Mouse (Mus musculus): Measurements from ENCODE around the gene Gm44511. TPM values are rescaled to one million over a fixed set of nuclear protein-coding genes. Genes with fewer than 3 reads are reported as not detected.
"Not testable (repeated sequence)": the region's sequence is repeated elsewhere in the genome, so short reads cannot be mapped to it uniquely, and the experiment has no call there.

Gene Gm44511
- polyA plus RNA-seq, 1 experiment = 0.23 TPM

DNA sequence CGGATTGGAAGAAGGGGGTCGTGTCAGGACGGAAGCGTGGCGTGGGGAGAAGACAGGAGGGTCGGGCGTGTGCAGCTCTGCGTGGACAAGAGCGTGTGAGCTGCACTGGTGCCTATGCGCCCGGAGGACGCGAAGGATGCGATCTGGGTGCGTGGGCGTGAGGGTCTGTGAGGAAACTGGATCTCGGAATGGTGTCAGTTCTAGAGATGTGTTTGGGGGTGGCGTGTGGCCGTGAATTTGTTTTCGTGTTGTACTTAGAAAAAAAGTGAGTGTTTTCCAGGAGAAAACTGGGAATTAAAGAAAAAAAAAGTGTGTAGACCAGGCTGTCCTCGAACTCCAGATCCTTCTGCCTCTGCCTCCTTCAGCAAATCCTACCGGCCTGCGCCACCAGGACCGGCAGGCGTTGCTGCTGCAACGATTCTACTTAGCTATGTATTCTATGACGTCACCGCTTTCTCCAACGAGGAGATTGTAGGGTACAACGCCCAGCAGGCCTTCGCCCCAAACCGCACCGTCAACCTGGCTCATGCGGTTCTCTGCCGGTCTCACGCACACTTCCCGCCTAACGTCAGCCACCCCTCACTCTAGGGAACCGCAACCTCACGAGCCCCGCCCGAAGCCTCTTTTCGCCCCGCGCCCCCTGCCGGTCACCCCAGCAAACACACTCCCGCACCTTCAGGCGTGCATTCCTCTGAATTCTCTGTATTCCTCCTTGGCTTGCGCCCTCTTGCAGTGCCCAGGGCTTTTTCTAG lies 26.8 kb downstream of the Gm44511 start:
- H3K36me3 ChIP-seq (ENCODE audit: control insufficient read depth, insufficient read depth, low read length); H3K4me1 ChIP-seq (ENCODE audit: control insufficient read depth, insufficient read depth, low read length); H3K27me3 ChIP-seq (replicated peaks; ENCODE audit: control insufficient read depth, insufficient read depth, low read length): not testable (repeated sequence)
- under 1% methylated on average over 49 of the region's 49 CpGs for WGBS
- peak overlapping the region; percentile 93 for H3K27ac ChIP-seq (ENCODE audit: insufficient read depth, low read depth, low read length)
- peak; percentile 91 for DNase-seq
- TF ChIP-seq CTCF (conservative IDR thresholded peaks at IDR 0.05; ENCODE audit: insufficient read depth, insufficient read length, low read depth, low read length) = peak; percentile 56
- peak overlapping the region; percentile 99 for H3K4me3 ChIP-seq (ENCODE audit: insufficient read depth, low read depth, low read length)

DNA sequence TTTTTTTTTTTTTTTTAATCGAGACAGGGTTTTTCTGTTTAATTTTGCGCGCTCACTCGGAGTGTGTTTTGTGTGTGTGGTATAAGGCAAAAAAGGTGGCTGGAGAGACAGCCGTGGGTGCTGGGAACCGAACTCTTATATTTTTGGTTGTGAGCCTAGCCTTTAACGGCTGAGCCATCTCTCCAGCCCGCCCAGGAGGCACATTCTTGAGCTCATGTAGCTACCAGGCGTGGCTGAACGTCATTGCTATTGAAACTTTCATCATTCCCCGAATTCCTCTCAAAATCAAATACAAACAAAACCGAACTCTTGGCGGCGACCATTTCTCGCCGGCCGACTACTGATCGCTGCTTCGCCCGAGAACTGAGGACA lies 27.4 kb downstream of the Gm44511 start:
- H3K4me3 ChIP-seq (ENCODE audit: insufficient read depth, low read depth, low read length) = peak overlapping the region; percentile 99
- WGBS = under 1% methylated on average over 20 of the region's 20 CpGs
- not testable (repeated sequence) for H3K36me3 ChIP-seq (ENCODE audit: control insufficient read depth, insufficient read depth, low read length); H3K27me3 ChIP-seq (replicated peaks; ENCODE audit: control insufficient read depth, insufficient read depth, low read length); H3K4me1 ChIP-seq (ENCODE audit: control insufficient read depth, insufficient read depth, low read length)
- peak; percentile 85 for DNase-seq
- H3K27ac ChIP-seq (ENCODE audit: insufficient read depth, low read depth, low read length) = peak overlapping the region; percentile 62

DNA sequence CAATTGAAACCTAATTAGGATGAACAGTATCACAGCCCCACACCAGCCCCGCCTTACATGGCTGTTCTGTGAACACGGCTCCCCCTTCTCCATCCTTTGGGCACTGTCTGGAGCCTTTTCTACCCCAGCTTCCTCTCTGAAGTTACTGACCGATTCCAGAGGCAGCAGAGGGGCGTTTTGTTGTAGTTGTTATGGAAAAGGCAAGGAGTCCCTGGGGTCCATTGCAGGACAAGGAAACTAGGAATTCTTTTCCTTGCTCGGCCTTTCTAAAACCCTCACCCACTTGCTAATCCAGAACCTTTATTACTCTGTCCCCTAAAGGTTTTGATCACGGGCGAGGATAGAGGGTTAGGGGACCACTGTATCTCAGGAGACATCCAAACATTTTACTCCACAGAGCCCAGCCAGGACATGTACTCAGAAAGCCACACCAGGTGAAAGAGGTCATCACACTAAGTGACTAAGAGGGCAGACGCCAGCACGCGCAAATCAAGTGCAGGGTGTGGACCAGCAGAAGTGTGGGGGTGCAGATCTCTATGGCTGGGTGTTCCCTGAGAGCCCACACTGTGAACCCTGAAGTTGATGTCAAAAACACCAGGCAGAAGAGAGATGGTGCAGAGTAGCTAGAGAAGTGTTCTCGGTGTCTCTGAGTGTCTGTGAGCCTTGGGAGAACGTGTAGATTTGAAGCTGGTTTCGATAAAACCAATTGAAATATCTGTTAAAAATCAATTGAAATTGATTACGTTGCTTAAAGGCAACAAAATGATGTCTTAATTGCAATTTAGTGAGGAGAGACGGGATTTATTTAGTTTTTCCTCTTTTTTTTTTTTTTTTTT lies 28.0 kb downstream of the Gm44511 start:
- H3K4me1 ChIP-seq (ENCODE audit: control insufficient read depth, insufficient read depth, low read length) = no peaks in the 10 kb centered on the region; the same call in 1 of the 2 replicates
- H3K27ac ChIP-seq (ENCODE audit: insufficient read depth, low read depth, low read length) = no peak overlapping the region
- WGBS = 35% methylated on average over 15 of the region's 15 CpGs
- H3K27me3 ChIP-seq (replicated peaks; ENCODE audit: control insufficient read depth, insufficient read depth, low read length) = no peaks in the 10 kb centered on the region
- H3K36me3 ChIP-seq (ENCODE audit: control insufficient read depth, insufficient read depth, low read length) = no peaks in the 10 kb centered on the region
- TF ChIP-seq POLR2A (IDR thresholded peaks at IDR 0.05; ENCODE audit: low read depth, low read length) = no peak
- TF ChIP-seq CTCF (conservative IDR thresholded peaks at IDR 0.05; ENCODE audit: insufficient read depth, insufficient read length, low read depth, low read length) = no peak
- peak; percentile 14 for DNase-seq
- peak overlapping the region; percentile 36 for H3K4me3 ChIP-seq (ENCODE audit: insufficient read depth, low read depth, low read length)

DNA sequence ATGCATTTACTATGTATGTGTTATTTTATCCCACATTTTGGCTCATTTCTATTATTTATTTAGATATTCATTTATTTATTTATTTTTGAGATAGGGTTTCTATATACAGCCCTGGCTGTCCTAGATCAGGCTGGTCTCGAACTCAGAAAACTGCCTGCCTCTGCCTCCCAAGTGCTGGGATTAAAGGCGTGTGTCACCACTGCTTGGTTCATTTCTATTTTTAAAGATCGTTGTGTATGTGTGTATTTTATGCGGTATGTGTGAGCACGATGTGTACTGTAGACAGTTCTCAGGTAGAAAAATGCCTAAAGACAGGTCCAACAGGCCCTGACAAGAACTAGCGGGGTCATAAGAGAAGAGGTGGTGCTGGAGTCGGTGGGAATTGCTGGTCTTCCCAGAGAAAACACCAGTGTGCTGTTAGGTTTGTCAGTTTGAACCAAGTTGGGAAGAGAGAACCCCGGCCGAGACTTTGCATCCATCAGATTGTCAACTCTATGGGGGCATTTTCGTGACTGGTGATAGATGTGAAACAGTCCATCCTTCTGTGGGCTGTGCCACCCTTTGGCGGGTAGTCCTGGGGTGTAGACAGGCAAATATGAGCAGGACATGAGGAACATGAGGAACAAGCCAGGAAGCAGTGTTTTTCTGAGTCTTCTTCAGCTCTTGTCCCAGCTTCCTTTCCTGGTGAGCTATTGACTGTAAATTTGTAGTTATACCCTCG lies 28.8 kb downstream of the Gm44511 start:
- Histone ChIP-seq H3K4me3 (ENCODE audit: insufficient read depth, low read depth, low read length) (no peak overlapping the region), H3K27me3 (replicated peaks; ENCODE audit: control insufficient read depth, insufficient read depth, low read length) (no peaks in the 10 kb centered on the region), H3K27ac (ENCODE audit: insufficient read depth, low read depth, low read length) (no peak overlapping the region), H3K36me3 (ENCODE audit: control insufficient read depth, insufficient read depth, low read length) (no peaks in the 10 kb centered on the region), H3K4me1 (ENCODE audit: control insufficient read depth, insufficient read depth, low read length) (no peaks in the 10 kb centered on the region; the same call in 1 of the 2 replicates)
- no peak for DNase-seq
- 85% methylated on average over 12 of the region's 12 CpGs for WGBS
- no peak for TF ChIP-seq CTCF (conservative IDR thresholded peaks at IDR 0.05; ENCODE audit: insufficient read depth, insufficient read length, low read depth, low read length)
- TF ChIP-seq POLR2A (IDR thresholded peaks at IDR 0.05; ENCODE audit: low read depth, low read length) = no peak

DNA sequence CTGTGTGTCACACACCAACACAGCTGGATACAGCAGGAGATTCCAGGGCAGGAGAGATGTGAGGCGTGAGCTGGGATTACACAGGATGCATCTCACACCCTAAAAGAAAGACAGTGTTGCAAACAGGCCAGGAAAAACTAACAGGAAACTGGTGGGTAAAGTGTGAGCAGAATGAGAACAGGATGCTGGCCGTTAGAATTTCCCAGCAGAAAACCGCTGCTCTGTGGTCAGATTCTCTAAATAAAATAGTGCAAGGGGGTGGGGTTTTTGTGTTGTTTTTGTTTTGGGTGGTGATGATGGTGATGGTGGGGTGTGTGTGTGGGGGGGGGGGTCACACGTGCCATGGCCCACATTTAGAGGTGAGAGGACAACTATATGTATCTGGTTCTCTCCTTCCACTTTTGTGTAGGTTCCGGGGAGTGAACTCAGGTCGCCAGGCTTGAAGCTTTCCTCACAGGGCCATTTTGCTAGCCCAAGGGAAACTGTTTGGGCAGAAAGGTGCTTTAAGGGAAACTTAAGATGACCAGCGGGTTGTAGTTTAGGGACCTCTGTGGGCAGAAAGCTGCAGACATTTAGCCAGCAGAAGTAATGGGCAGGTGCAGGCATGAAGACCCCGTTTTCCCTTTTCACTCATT lies 29.7 kb downstream of the Gm44511 start:
- Histone ChIP-seq H3K4me3 (ENCODE audit: insufficient read depth, low read depth, low read length) (no peak overlapping the region), H3K27ac (ENCODE audit: insufficient read depth, low read depth, low read length) (no peak overlapping the region), H3K27me3 (replicated peaks; ENCODE audit: control insufficient read depth, insufficient read depth, low read length) (no peaks in the 10 kb centered on the region), H3K36me3 (ENCODE audit: control insufficient read depth, insufficient read depth, low read length) (no peaks in the 10 kb centered on the region), H3K4me1 (ENCODE audit: control insufficient read depth, insufficient read depth, low read length) (no peaks in the 10 kb centered on the region; the same call in 1 of the 2 replicates)
- WGBS = 77% methylated on average over 8 of the region's 8 CpGs
- no peak for DNase-seq
- TF ChIP-seq CTCF (conservative IDR thresholded peaks at IDR 0.05; ENCODE audit: insufficient read depth, insufficient read length, low read depth, low read length) = no peak
- TF ChIP-seq POLR2A (IDR thresholded peaks at IDR 0.05; ENCODE audit: low read depth, low read length) = no peak

DNA sequence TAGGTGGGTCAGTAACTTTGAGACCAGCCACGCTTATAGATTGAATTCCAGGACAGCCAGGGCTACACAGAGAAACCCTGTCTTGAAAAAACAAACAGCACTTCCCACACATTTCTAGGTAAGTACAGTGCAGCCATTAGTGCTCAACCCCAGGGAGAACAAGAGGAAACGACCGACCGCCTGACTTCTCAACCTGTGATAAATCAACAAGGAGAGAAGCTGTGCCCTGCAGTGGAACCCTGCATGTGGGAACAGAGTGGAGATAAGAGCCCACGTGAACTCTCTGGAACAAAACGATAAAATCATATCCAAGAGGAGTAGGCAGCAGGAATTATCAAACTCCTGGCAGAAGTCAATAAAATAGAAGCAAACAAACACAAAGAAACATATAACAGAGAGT lies 32.4 kb downstream of the Gm44511 start:
- H3K4me3 ChIP-seq (ENCODE audit: insufficient read depth, low read depth, low read length) = no peak overlapping the region
- TF ChIP-seq POLR2A (IDR thresholded peaks at IDR 0.05; ENCODE audit: low read depth, low read length) (no peak), CTCF (conservative IDR thresholded peaks at IDR 0.05; ENCODE audit: insufficient read depth, insufficient read length, low read depth, low read length) (no peak)
- DNase-seq = no peak
- H3K27me3 ChIP-seq (replicated peaks; ENCODE audit: control insufficient read depth, insufficient read depth, low read length) = no peaks in the 10 kb centered on the region
- H3K27ac ChIP-seq (ENCODE audit: insufficient read depth, low read depth, low read length) = no peak overlapping the region
- no peaks in the 10 kb centered on the region for H3K36me3 ChIP-seq (ENCODE audit: control insufficient read depth, insufficient read depth, low read length)
- no peaks in the 10 kb centered on the region; the same call in 1 of the 2 replicates for H3K4me1 ChIP-seq (ENCODE audit: control insufficient read depth, insufficient read depth, low read length)
- 32% methylated on average over 6 of the region's 6 CpGs for WGBS

DNA sequence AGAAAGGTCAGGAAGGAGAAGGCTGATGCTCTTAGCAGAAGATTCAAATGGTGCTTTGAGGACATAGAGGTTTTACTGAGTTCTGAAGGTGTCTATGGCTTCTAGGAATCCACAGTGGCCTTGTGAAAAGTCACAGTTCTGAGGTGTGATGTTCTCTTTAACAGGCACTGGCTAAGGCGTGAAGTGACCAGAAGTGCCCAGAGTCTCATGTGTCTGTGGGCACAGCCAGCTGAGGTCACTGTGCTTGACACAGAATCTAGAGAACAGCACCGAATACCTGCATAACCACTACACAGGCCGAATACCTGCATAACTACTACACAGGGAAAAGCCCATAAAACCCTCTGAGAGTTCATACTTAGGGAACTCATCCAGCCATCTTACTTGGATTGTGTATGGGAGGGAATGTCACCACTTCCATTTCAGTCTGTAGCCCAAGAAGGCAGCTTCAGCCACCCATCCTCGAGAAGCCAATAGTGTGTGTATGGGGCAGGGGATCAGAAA lies 35.6 kb downstream of the Gm44511 start:
- DNase-seq; H3K27ac ChIP-seq (ENCODE audit: insufficient read depth, low read depth, low read length); H3K4me3 ChIP-seq (ENCODE audit: insufficient read depth, low read depth, low read length); H3K36me3 ChIP-seq (ENCODE audit: control insufficient read depth, insufficient read depth, low read length); H3K4me1 ChIP-seq (ENCODE audit: control insufficient read depth, insufficient read depth, low read length); H3K27me3 ChIP-seq (replicated peaks; ENCODE audit: control insufficient read depth, insufficient read depth, low read length): not testable (repeated sequence)
- 77% methylated on average over 4 of the region's 4 CpGs for WGBS
